Mouse (Mus musculus): ENCODE results near the gene Cemip.

DNA sequence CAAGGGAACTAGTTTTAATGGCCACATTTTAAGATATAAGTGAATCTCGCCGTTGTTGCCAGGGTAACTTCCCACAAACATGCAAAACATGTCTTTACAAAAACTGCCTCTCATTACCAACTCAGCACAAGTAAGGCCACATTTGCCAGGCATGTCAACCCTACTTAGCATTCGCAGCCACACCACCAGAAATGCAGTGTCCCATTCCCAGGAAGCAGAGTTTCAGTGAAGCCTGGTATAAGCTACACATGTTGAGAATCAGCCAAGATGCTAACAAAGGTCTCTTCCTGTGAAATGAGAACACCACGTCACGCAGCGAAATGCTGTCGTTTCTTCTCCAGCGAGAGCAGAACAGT lies 26.7 kb upstream of the Cemip start:
- TF ChIP-seq CTCF (IDR thresholded peaks at IDR 0.05; ENCODE audit: control insufficient read depth, insufficient read depth, insufficient replicate concordance, low read depth, low read length) (no peak), POLR2A (IDR thresholded peaks at IDR 0.05; ENCODE audit: control insufficient read depth, low read depth, low read length) (no peak)
